Mouse (Mus musculus): ENCODE measurements around the gene Gm11214. TPM values are rescaled to one million over a fixed set of nuclear protein-coding genes. Genes with fewer than 3 reads are reported as not detected.

Gene Gm11214
- total and polyA plus RNA-seq, 3 experiments: 0.67 TPM; not detected in 2

DNA sequence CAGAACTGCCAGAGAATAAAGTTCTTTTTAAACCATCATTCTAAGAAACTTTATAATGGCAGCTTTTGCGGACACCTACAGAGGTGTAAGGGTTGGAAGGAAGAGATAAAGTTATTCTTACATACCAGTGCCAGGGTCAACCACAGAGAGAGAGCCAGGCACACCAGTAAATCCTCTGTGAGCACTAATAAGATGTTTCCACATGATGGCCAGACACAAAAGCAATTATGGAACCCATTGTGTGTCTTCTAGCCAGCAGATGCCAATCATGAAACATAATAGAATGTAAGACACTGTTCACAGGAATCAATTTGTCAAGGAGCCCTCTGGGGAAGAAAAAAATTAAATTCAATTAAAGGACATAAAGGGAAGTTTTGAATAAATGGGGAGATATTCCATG lies 1.8 kb downstream of the Gm11214 start:
- H3K27me3 ChIP-seq (replicated peaks): peaks cover 17% of the 10 kb centered on the region
- DNase-seq (ENCODE audit: extremely low read depth): no peak
- H3K9me3 ChIP-seq (replicated peaks; ENCODE audit: low read length): no peaks in the 10 kb centered on the region
- no peak for TF ChIP-seq UBTF (IDR thresholded peaks at IDR 0.05; ENCODE audit: low read depth, low read length)
- no peak for TF ChIP-seq MYC (IDR thresholded peaks at IDR 0.05; ENCODE audit: low read depth, low read length)
- no peak for TF ChIP-seq HCFC1 (IDR thresholded peaks at IDR 0.05; ENCODE audit: low read depth, low read length)
- no peak for TF ChIP-seq POLR2A (IDR thresholded peaks at IDR 0.05; ENCODE audit: low read depth, low read length)
- TF ChIP-seq CHD2 (IDR thresholded peaks at IDR 0.05; ENCODE audit: low read length): no peak
- TF ChIP-seq ETS1 (conservative IDR thresholded peaks at IDR 0.05; ENCODE audit: low read depth, low read length): no peak
- in situ Hi-C loops (cut with MboI; ENCODE audit: low pct_ligation_motif_present, low pct_unique_long_range_greater_than_20kb, low sequenced_read_pairs): no loop called here
- H3K79me2 ChIP-seq (replicated peaks; ENCODE audit: control insufficient read depth, extremely low read depth, insufficient read depth, poor library complexity, severe bottlenecking): no peaks in the 10 kb centered on the region
- no peak overlapping the region for H3K9ac ChIP-seq (ENCODE audit: insufficient read depth, low read depth)
- H3K4me1 ChIP-seq (ENCODE audit: control insufficient read depth in 1 of 2, insufficient read depth in 2 of 2): no peaks in the 10 kb centered on the region
- H3K4me3 ChIP-seq (replicated peaks in 1 of 3; ENCODE audit: low read depth in 2 of 3, low read length in 2 of 3, poor library complexity in 1 of 3): no peak overlapping the region
- H3K4me2 ChIP-seq (ENCODE audit: insufficient read depth, low read depth, poor library complexity, severe bottlenecking): no peak overlapping the region
- no peak overlapping the region for H3K27ac ChIP-seq (ENCODE audit: insufficient read depth, low read depth)
- dilution Hi-C loops (cut with MboI; ENCODE audit: extremely low pct_ligation_motif_present, extremely low pct_unique_long_range_greater_than_20kb, low sequenced_read_pairs): no loop called here
- no peaks in the 10 kb centered on the region for H3K36me3 ChIP-seq (replicated peaks in 1 of 2; ENCODE audit: control insufficient read depth in 1 of 2, insufficient read depth in 1 of 2, low read length in 1 of 2)

GRCm38 (mm10) chr4:63659775-63660174 lies 3.4 kb downstream of the Gm11214 start:
- no peak overlapping the region for H3K4me3 ChIP-seq (replicated peaks in 1 of 3; ENCODE audit: low read depth in 2 of 3, low read length in 2 of 3, poor library complexity in 1 of 3)
- no peaks in the 10 kb centered on the region for H3K4me1 ChIP-seq (ENCODE audit: control insufficient read depth in 1 of 2, insufficient read depth in 2 of 2)
- H3K27me3 ChIP-seq (replicated peaks): peaks cover 13% of the 10 kb centered on the region
- in situ Hi-C loops (cut with MboI; ENCODE audit: low pct_ligation_motif_present, low pct_unique_long_range_greater_than_20kb, low sequenced_read_pairs) (no loop called here), dilution Hi-C loops (cut with MboI; ENCODE audit: extremely low pct_ligation_motif_present, extremely low pct_unique_long_range_greater_than_20kb, low sequenced_read_pairs) (no loop called here)
- no peaks in the 10 kb centered on the region for H3K79me2 ChIP-seq (replicated peaks; ENCODE audit: control insufficient read depth, extremely low read depth, insufficient read depth, poor library complexity, severe bottlenecking)
- H3K9me3 ChIP-seq (replicated peaks; ENCODE audit: low read length): no peaks in the 10 kb centered on the region
- no peak overlapping the region for H3K9ac ChIP-seq (ENCODE audit: insufficient read depth, low read depth)
- no peaks in the 10 kb centered on the region for H3K36me3 ChIP-seq (replicated peaks in 1 of 2; ENCODE audit: control insufficient read depth in 1 of 2, insufficient read depth in 1 of 2, low read length in 1 of 2)
- H3K27ac ChIP-seq (ENCODE audit: insufficient read depth, low read depth): no peak overlapping the region
- no peak overlapping the region for H3K4me2 ChIP-seq (ENCODE audit: insufficient read depth, low read depth, poor library complexity, severe bottlenecking)
- TF ChIP-seq TBP (conservative IDR thresholded peaks at IDR 0.05; ENCODE audit: low read depth, low read length): no peak
- no peak for TF ChIP-seq ETS1 (conservative IDR thresholded peaks at IDR 0.05; ENCODE audit: low read depth, low read length)
- TF ChIP-seq RAD21 (IDR thresholded peaks at IDR 0.05; ENCODE audit: low read depth, low read length): no peak
- no peak for TF ChIP-seq RCOR1 (conservative IDR thresholded peaks at IDR 0.05; ENCODE audit: low read depth, low read length)
- TF ChIP-seq JUN (IDR thresholded peaks at IDR 0.05; ENCODE audit: insufficient read depth, low read depth, low read length): no peak
- no peak for TF ChIP-seq SIN3A (IDR thresholded peaks at IDR 0.05; ENCODE audit: low read length)
- TF ChIP-seq GABPA (IDR thresholded peaks at IDR 0.05; ENCODE audit: insufficient replicate concordance, low read depth, low read length): no peak
- TF ChIP-seq USF2 (conservative IDR thresholded peaks at IDR 0.05; ENCODE audit: low read depth, low read length): no peak
- no peak for TF ChIP-seq USF1 (IDR thresholded peaks at IDR 0.05; ENCODE audit: low read depth, low read length)
- TF ChIP-seq TCF12 (IDR thresholded peaks at IDR 0.05; ENCODE audit: low read depth, low read length): no peak
- TF ChIP-seq POLR2A (IDR thresholded peaks at IDR 0.05; ENCODE audit: low read depth, low read length): no peak
- TF ChIP-seq POLR2AphosphoS2 (IDR thresholded peaks at IDR 0.05; ENCODE audit: low read depth, low read length): no peak
- TF ChIP-seq ZKSCAN1 (IDR thresholded peaks at IDR 0.05; ENCODE audit: borderline replicate concordance, low read depth, low read length): no peak
- no peak for TF ChIP-seq ZMIZ1 (IDR thresholded peaks at IDR 0.05; ENCODE audit: low read depth, low read length)
- TF ChIP-seq CHD2 (IDR thresholded peaks at IDR 0.05; ENCODE audit: low read length): no peak
- TF ChIP-seq MAX (IDR thresholded peaks at IDR 0.05; ENCODE audit: low read length): no peak
- TF ChIP-seq SMC3 (IDR thresholded peaks at IDR 0.05; ENCODE audit: low read depth, low read length): no peak
- TF ChIP-seq BHLHE40 (IDR thresholded peaks at IDR 0.05; ENCODE audit: low read depth, low read length): no peak
- TF ChIP-seq IRF4 (IDR thresholded peaks at IDR 0.05; ENCODE audit: low read depth, low read length): no peak
- DNase-seq (ENCODE audit: extremely low read depth): no peak
